Mouse (Mus musculus) heart, embryonic 14.5 days (tissue): ENCODE results near the gene Cdkal1. TPM values are rescaled to one million over a fixed set of nuclear protein-coding genes. Genes with fewer than 3 reads are reported as not detected.

Experiments
- ATAC-seq: fragments of 200-750 bp; cut with Nextera tagmentation; 2 replicates; pipeline ENCODE4 v1.8.0; 2017; ENCODE audit warnings: low read depth, moderate TSS enrichment; ENCODE audit not compliant: insufficient number of reproducible peaks, insufficient read depth, low FRiP score
- H3K27ac ChIP-seq, 2 experiments: fragments of 200-500 bp in 1 of 2; fragments of 300-500 bp in 1 of 2; sonication (generic) in 1 of 2; replicated peaks in 1 of 2; 2 replicates each; pipeline ENCODE4 v1.5.1; 2012 to 2014; ENCODE audit warnings: low read depth in 2 of 2, low read length in 2 of 2, control low read depth in 1 of 2, mild to moderate bottlenecking in 1 of 2, mixed read lengths in 1 of 2; ENCODE audit not compliant: control insufficient read depth in 1 of 2, insufficient read depth in 1 of 2
- H3K27me3 ChIP-seq: fragments of 300-500 bp; sonication (generic); 2 replicates; pipeline ENCODE4 v1.6.1; 2014; ENCODE audit warnings: mild to moderate bottlenecking, low read length, control low read depth; ENCODE audit not compliant: control insufficient read depth, insufficient read depth
- H3K36me3 ChIP-seq: fragments of 300-500 bp; sonication (generic); 2 replicates; pipeline ENCODE4 v1.6.1; 2014; ENCODE audit warnings: mild to moderate bottlenecking, control low read depth, low read length, mixed read lengths; ENCODE audit not compliant: control insufficient read depth, insufficient read depth
- H3K4me1 ChIP-seq, 2 experiments: fragments of 200-500 bp in 1 of 2; fragments of 300-500 bp in 1 of 2; sonication (generic) in 1 of 2; 2 replicates each; pipeline ENCODE4 v1.6.1; 2012 to 2014; ENCODE audit warnings: low read length in 2 of 2, control low read depth in 1 of 2, mixed read lengths in 1 of 2; ENCODE audit not compliant: control insufficient read depth in 2 of 2, insufficient read depth in 2 of 2
- H3K4me2 ChIP-seq: fragments of 300-500 bp; sonication (generic); 2 replicates; pipeline ENCODE4 v1.6.1; 2014; ENCODE audit warnings: mild to moderate bottlenecking, low read length
- H3K4me3 ChIP-seq, 2 experiments: fragments of 200-500 bp in 1 of 2; fragments of 300-500 bp in 1 of 2; sonication (generic) in 1 of 2; 2 replicates each; pipeline ENCODE4 v1.5.1; 2012 to 2014; ENCODE audit warnings: low read length in 2 of 2, mild to moderate bottlenecking in 2 of 2, control low read depth in 1 of 2, low read depth in 1 of 2, moderate library complexity in 1 of 2; ENCODE audit not compliant: control insufficient read depth in 1 of 2, insufficient read depth in 1 of 2
- H3K9ac ChIP-seq: fragments of 300-500 bp; sonication (generic); 2 replicates; pipeline ENCODE4 v1.6.1; 2014; ENCODE audit warnings: mild to moderate bottlenecking, low read length
- H3K9me3 ChIP-seq: fragments of 300-500 bp; sonication (generic); 2 replicates; pipeline ENCODE4 v1.6.1; 2016; ENCODE audit warnings: low read length, control low read depth; ENCODE audit not compliant: control insufficient read depth
- WGBS: fragments of 180-500 bp; shearing (Covaris S2); extraction: QIAGEN DNeasy Blood & Tissue Kit; methylation state at CpG from one replicate; pipeline ENCODE4 v1.1.7; 2014; 5-methylcytosine and 5-hydroxymethylcytosine counted together
- polyA plus RNA-seq: library from polyadenylated mRNA; unstranded; fragments of >200 nt; fragmentation: Nextera tagmentation; extraction: Ambion mirVana; gene quantifications from 2 replicates; pipeline ENCODE4 v1.2.1, GENCODE M21; 2014

Gene Cdkal1
- polyA plus RNA-seq, 1 experiment from 2014 or later, result 28.3 TPM

GRCm38 (mm10) chr13:29196798-29197498, 658.5 kb downstream of the Cdkal1 start:
- H3K27me3 ChIP-seq, result no peaks in the 10 kb centered on the region
- peak overlapping the region; percentile 10 to 37; a peak in 1 of 4 replicates for H3K27ac ChIP-seq

GRCm38 (mm10) chr13:29195722-29196121, 659.8 kb downstream of the Cdkal1 start:
- no peak overlapping the region for H3K4me2 ChIP-seq
- H3K9ac ChIP-seq, result no peak overlapping the region
- 56% methylated on average over 4 of the region's 4 CpGs for WGBS
- H3K27me3 ChIP-seq, result no peaks in the 10 kb centered on the region
- H3K4me3 ChIP-seq, result no peak overlapping the region
- H3K9me3 ChIP-seq, result no peaks in the 10 kb centered on the region
- ATAC-seq, result no peak
- H3K36me3 ChIP-seq, result no peaks in the 10 kb centered on the region
- peaks cover 27 to 46% of the 10 kb centered on the region in 2 experiments for H3K4me1 ChIP-seq
- H3K27ac ChIP-seq, result no peak overlapping the region

More at GRCm38 (mm10) chr13:29196798-29197498, 658.5 kb downstream of the Cdkal1 start:
- H3K9me3 ChIP-seq, result no peaks in the 10 kb centered on the region
- WGBS, result 61% methylated on average over 9 of the region's 9 CpGs
- no peak overlapping the region for H3K9ac ChIP-seq
- peaks cover 24 to 41% of the 10 kb centered on the region in 2 experiments for H3K4me1 ChIP-seq
- 0 out of 2 replicates have a peak, but pooled peaks have one; percentile 33 for ATAC-seq
- no peaks in the 10 kb centered on the region for H3K36me3 ChIP-seq
- H3K4me2 ChIP-seq, result no peak overlapping the region
- H3K4me3 ChIP-seq, result no peak overlapping the region

GRCm38 (mm10) chr13:29194946-29195345, 660.5 kb downstream of the Cdkal1 start:
- Histone ChIP-seq H3K27me3 (no peaks in the 10 kb centered on the region), H3K27ac (no peak overlapping the region), H3K9me3 (no peaks in the 10 kb centered on the region), H3K4me1 (peaks cover 23 to 52% of the 10 kb centered on the region in 2 experiments), H3K4me2 (no peak overlapping the region), H3K9ac (no peak overlapping the region), H3K4me3 (no peak overlapping the region), H3K36me3 (no peaks in the 10 kb centered on the region)
- no peak for ATAC-seq
- WGBS, result 79% methylated on average over 4 of the region's 4 CpGs

- 9% methylated on average over 3 of the region's 3 CpGs for WGBS
- ATAC-seq, result no peak
- no peak overlapping the region for H3K9ac ChIP-seq
- no peaks in the 10 kb centered on the region for H3K27me3 ChIP-seq
- H3K36me3 ChIP-seq, result no peaks in the 10 kb centered on the region
- no peak overlapping the region for H3K4me2 ChIP-seq
- peaks cover 17 to 51% of the 10 kb centered on the region in 2 experiments for H3K4me1 ChIP-seq
- no peaks in the 10 kb centered on the region for H3K9me3 ChIP-seq
- peak overlapping the region; percentile 48 to 92 for H3K27ac ChIP-seq
- H3K4me3 ChIP-seq, result no peak overlapping the region
These were observed 662.8 kb downstream of the Cdkal1 start for GRCm38 (mm10) chr13:29192697-29193096.

GRCm38 (mm10) chr13:29190548-29190947, 664.9 kb downstream of the Cdkal1 start:
- ATAC-seq, result peak; percentile 91
- H3K36me3 ChIP-seq, result no peaks in the 10 kb centered on the region
- no peak overlapping the region for H3K4me2 ChIP-seq
- 0 out of 2 replicates have a peak overlapping the region, but pooled peaks have one; percentile 1 for H3K9ac ChIP-seq
- peaks cover 13 to 60% of the 10 kb centered on the region in 2 experiments for H3K4me1 ChIP-seq
- H3K4me3 ChIP-seq, result no peak overlapping the region
- peak overlapping the region; percentile 81 to 92 for H3K27ac ChIP-seq
- 27% methylated on average over 7 of the region's 7 CpGs for WGBS
- H3K27me3 ChIP-seq, result no peaks in the 10 kb centered on the region
- H3K9me3 ChIP-seq, result no peaks in the 10 kb centered on the region

GRCm38 (mm10) chr13:29186748-29187147, 668.7 kb downstream of the Cdkal1 start:
- no peak overlapping the region for H3K4me2 ChIP-seq
- ATAC-seq, result no peak
- 88% methylated on average over 5 of the region's 5 CpGs for WGBS
- H3K27ac ChIP-seq, result peak overlapping the region in 1 of 2 experiments; percentile 70; a peak in 1 of 4 replicates
- no peaks in the 10 kb centered on the region for H3K36me3 ChIP-seq
- H3K4me3 ChIP-seq, result no peak overlapping the region
- H3K9me3 ChIP-seq, result no peaks in the 10 kb centered on the region
- no peaks in the 10 kb centered on the region for H3K27me3 ChIP-seq
- H3K9ac ChIP-seq, result no peak overlapping the region
- H3K4me1 ChIP-seq, result peaks cover 17 to 49% of the 10 kb centered on the region in 2 experiments

GRCm38 (mm10) chr13:29185545-29185944, 669.9 kb downstream of the Cdkal1 start:
- Histone ChIP-seq H3K9ac (no peak overlapping the region), H3K9me3 (no peaks in the 10 kb centered on the region), H3K4me3 (no peak overlapping the region), H3K36me3 (no peaks in the 10 kb centered on the region), H3K27me3 (no peaks in the 10 kb centered on the region), H3K4me2 (no peak overlapping the region), H3K27ac (peak overlapping the region; percentile 62 to 70; a peak in 3 of 4 replicates), H3K4me1 (peaks cover 13 to 41% of the 10 kb centered on the region in 2 experiments)
- no peak for ATAC-seq
- 22% methylated on average over 4 of the region's 4 CpGs for WGBS
